Mouse (Mus musculus) embryonic facial prominence, embryonic 14.5 days (tissue): ENCODE data around the gene Ipo13. TPM values are rescaled to one million over a fixed set of nuclear protein-coding genes. Genes with fewer than 3 reads are reported as not detected.

ENCODE experiments used
- ATAC-seq: fragments of 200-750 bp; cut with Nextera tagmentation; 2 replicates; pipeline ENCODE4 v1.8.0; 2017; ENCODE audit warnings: low read depth, moderate number of reproducible peaks, moderate TSS enrichment
- DNase-seq: peaks from one replicate; pipeline ENCODE4 v3.0.0-alpha.2; 2015; ENCODE audit warnings: low spot score
- H3K27ac ChIP-seq: fragments of 300-500 bp; sonication (generic); replicated peaks from 2 replicates; pipeline ENCODE4 v1.5.1; 2014; ENCODE audit warnings: low read depth, mild to moderate bottlenecking, low read length, moderate library complexity
- H3K27me3 ChIP-seq: fragments of 300-500 bp; sonication (generic); replicated peaks from 2 replicates; pipeline ENCODE4 v1.6.1; 2014; ENCODE audit warnings: low read length; ENCODE audit not compliant: control insufficient read depth, insufficient read depth
- H3K36me3 ChIP-seq: fragments of 300-500 bp; sonication (generic); 2 replicates; pipeline ENCODE4 v1.6.1; 2014; ENCODE audit warnings: low read length, mixed read lengths; ENCODE audit not compliant: control insufficient read depth, insufficient read depth
- H3K4me1 ChIP-seq: fragments of 300-500 bp; sonication (generic); 2 replicates; pipeline ENCODE4 v1.6.1; 2014; ENCODE audit warnings: antibody characterized with exemption, low read length; ENCODE audit not compliant: control insufficient read depth, insufficient read depth
- H3K4me2 ChIP-seq: fragments of 300-500 bp; sonication (generic); 2 replicates; pipeline ENCODE4 v1.6.1; 2014; ENCODE audit warnings: low read depth, mild to moderate bottlenecking, low read length, moderate library complexity, mixed read lengths
- H3K4me3 ChIP-seq: fragments of 300-500 bp; sonication (generic); 2 replicates; pipeline ENCODE4 v1.5.1; 2014; ENCODE audit warnings: low read depth, mild to moderate bottlenecking, low read length
- H3K9ac ChIP-seq: fragments of 300-500 bp; sonication (generic); 2 replicates; pipeline ENCODE4 v1.6.1; 2014; ENCODE audit warnings: low read depth, mild to moderate bottlenecking, low read length, moderate library complexity, mixed read lengths
- H3K9me3 ChIP-seq: fragments of 300-500 bp; sonication (generic); 2 replicates; pipeline ENCODE4 v1.6.1; 2016; ENCODE audit warnings: low read length; ENCODE audit not compliant: control insufficient read depth
- WGBS: fragments of 180-500 bp; shearing (Covaris S2); extraction: QIAGEN DNeasy Blood & Tissue Kit; methylation state at CpG from one replicate; pipeline ENCODE4 v1.1.7; 2014; 5-methylcytosine and 5-hydroxymethylcytosine counted together
- polyA plus RNA-seq: library from polyadenylated mRNA; unstranded; fragments of >200 nt; fragmentation: Nextera tagmentation; extraction: Ambion mirVana; gene quantifications from 2 replicates; pipeline ENCODE4 v1.2.1, GENCODE M21; 2014

Gene Ipo13
- 38.2 and 40.6 TPM in 2 replicates for polyA plus RNA-seq

DNA sequence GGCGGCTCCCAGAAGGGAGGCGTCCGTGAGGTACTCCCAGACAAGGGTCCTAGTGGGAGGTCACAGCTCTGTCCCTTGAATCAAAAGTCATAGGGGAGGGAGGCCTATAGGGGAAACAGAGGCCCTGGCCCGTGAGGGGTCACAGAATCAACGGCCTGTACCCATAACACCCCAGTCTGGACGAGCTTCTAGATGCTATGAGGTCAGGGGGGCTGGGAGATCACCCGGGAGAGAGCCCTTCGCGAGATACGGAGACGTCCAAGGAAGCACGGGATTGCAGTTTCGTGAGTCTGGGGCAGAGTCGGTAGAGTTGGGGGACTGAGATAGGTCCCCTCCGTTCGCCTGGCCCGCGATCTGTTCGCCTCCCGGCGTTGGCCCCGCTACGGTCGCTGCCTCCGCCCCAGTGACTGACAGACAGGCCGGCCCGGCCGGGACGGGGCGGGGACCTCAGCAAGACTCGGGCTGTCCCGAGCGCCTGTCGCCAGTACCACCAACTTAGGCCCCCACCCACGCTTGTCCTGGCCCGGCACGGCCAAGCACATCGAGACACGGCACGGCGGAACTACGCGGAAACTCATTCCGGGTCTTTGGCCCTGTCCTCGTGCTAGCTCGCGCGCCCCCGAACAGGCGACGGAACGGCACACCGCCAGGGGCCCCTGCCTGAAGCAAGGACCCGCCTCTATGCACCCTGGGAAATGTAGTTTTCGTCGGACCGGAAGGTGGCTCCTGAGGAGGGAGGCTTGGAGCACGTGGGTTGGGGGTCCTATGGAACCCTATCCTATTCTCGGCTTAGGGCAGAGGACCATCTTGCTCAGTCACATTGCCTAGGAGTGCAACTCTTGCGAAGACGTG, at the start of gene Ipo13:
TSS of gene Ipo13 (minus strand) at position 409 of the 852 bp plus-strand sequence.
- Histone ChIP-seq H3K9me3 (no peaks in the 10 kb centered on the region), H3K27ac (peak within 1 kb of the TSS; percentile 82), H3K4me2 (peak within 1 kb of the TSS; percentile 87), H3K27me3 (no peaks in the 10 kb centered on the region), H3K4me1 (peaks cover 26% of the 10 kb centered on the region), H3K9ac (peak within 1 kb of the TSS; percentile 82), H3K4me3 (peak within 1 kb of the TSS; percentile 71), H3K36me3 (peaks cover 26% of the 10 kb centered on the region)
- DNase-seq (peak; percentile 96), ATAC-seq (peak; percentile 96)
- WGBS = 0% methylated on average over 48 of the region's 61 CpGs

DNA sequence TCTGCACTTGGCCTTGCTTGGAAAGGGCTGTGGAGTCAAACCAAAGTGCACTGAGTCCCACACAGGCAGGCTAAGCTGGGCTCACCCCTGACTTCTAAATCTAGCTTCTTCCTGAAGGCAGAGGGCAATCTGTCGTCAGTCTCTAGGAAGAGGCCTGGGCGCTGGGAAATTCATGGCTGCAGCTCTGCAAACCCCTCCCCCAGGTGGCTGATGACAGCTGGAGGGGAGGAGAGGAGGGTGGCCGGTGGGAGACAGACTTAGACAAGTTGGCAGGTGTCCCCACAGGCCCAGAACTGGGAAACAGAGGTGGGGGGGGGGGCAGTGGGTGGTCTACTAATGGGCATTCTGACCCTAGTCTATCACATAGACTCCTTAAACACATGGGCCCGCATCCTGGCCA, 42.7 kb upstream of the Ipo13 start:
- no peak overlapping the region for H3K9ac ChIP-seq
- ATAC-seq = no peak
- no peaks in the 10 kb centered on the region for H3K4me1 ChIP-seq
- WGBS = 48% methylated on average over 4 of the region's 4 CpGs
- no peaks in the 10 kb centered on the region for H3K9me3 ChIP-seq
- no peaks in the 10 kb centered on the region for H3K27me3 ChIP-seq
- no peak overlapping the region for H3K27ac ChIP-seq
- no peak overlapping the region for H3K4me3 ChIP-seq
- DNase-seq = peak; percentile 13
- no peak overlapping the region for H3K4me2 ChIP-seq
- peaks cover 21% of the 10 kb centered on the region for H3K36me3 ChIP-seq

DNA sequence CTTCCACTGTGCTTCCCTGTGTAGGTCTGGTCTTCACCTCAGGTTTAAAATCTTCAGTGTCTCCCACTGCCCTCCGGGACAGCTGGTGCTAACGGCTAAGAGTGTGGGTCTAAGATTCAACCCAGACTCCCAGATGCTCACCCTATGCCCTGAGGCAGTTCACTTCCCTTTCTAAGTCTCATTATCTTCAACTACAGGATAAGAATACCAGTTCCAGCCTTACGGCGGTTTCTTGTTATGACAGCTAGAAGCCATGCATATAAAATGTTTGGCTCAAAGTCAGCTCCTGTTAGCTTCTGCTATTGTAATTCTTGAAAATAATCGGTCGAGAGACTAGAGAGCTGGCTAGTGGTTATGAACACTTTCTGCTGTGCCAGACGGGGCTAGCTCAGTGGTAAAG, 32.7 kb upstream of the Ipo13 start:
- DNase-seq (peak; percentile 53), ATAC-seq (0 out of 2 replicates have a peak, but pooled peaks have one; percentile 41)
- Histone ChIP-seq H3K4me1 (0 out of 2 replicates have a peak, but pooled peaks cover 2% of the 10 kb centered on the region), H3K4me3 (no peak overlapping the region), H3K27me3 (no peaks in the 10 kb centered on the region), H3K4me2 (no peak overlapping the region), H3K36me3 (peaks cover 18% of the 10 kb centered on the region; the same call in 1 of the 2 replicates), H3K9me3 (no peaks in the 10 kb centered on the region), H3K9ac (no peak overlapping the region), H3K27ac (no peak overlapping the region)
- WGBS = 55% methylated on average over 7 of the region's 7 CpGs

DNA sequence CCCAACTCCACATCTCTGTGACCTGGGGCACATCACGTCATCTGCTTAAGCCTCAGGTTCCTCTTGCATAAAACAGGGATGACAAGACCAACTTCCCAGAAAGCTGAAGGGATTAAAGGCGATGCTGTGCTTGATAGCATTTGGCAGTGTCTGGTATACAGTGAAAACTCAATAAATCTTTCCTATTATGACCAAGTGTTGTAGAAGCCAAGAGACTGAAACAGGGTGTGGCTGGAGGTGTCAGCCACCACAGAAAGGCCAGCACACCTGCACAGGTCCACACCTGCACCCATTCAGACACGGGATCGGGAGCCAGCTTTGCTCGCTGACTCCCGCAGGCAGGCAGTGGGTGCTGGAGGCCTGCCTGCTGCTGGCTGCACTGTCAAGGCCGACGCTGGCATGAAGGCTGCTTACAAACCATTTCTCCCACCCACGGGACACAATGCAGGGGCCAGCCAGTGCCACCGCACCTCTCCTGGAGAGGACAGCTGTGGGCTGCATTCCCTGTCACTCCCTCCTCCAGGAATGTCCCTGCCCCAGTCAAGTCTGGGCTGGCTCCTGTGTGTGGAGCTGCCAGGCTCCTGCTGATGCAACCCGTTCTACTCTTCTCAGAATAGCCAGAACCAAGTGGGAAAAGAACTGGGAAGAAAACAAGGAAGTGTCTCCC, 32.0 kb upstream of the Ipo13 start:
- DNase-seq (peak; percentile 35), ATAC-seq (peak; percentile 81)
- WGBS = 78% methylated on average over 11 of the region's 11 CpGs
- Histone ChIP-seq H3K9ac (no peak overlapping the region), H3K27ac (no peak overlapping the region), H3K9me3 (no peaks in the 10 kb centered on the region), H3K4me3 (no peak overlapping the region), H3K36me3 (peaks cover 13% of the 10 kb centered on the region; the same call in 1 of the 2 replicates), H3K27me3 (no peaks in the 10 kb centered on the region), H3K4me2 (no peak overlapping the region), H3K4me1 (0 out of 2 replicates have a peak, but pooled peaks cover 2% of the 10 kb centered on the region)

DNA sequence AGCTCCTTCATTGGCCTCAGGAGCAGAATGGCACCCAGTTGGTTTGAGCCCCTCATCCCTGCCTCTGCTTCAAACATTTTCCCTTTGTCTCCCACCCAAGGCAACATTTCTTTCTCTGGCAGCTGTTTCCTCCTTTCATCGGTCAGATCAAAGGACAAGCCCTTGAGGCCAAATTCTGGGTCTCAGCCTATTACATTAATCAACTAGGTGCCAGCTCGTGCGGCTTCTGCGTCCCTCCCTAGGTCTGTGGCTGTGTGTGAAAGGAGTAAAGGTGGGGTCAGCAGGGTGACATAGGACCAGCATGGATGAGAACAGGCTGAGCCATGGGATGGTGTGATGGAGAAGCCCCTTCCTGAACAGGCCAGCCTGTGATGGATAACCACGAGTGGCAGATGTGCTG, 28.5 kb upstream of the Ipo13 start:
- H3K9ac ChIP-seq = no peak overlapping the region
- H3K9me3 ChIP-seq = no peaks in the 10 kb centered on the region
- DNase-seq (no peak), ATAC-seq (no peak)
- 24% methylated on average over 5 of the region's 5 CpGs for WGBS
- H3K4me2 ChIP-seq = no peak overlapping the region
- no peak overlapping the region for H3K4me3 ChIP-seq
- no peaks in the 10 kb centered on the region for H3K27me3 ChIP-seq
- H3K36me3 ChIP-seq = peaks cover 23% of the 10 kb centered on the region
- H3K27ac ChIP-seq = no peak overlapping the region
- 0 out of 2 replicates have a peak, but pooled peaks cover 2% of the 10 kb centered on the region for H3K4me1 ChIP-seq

DNA sequence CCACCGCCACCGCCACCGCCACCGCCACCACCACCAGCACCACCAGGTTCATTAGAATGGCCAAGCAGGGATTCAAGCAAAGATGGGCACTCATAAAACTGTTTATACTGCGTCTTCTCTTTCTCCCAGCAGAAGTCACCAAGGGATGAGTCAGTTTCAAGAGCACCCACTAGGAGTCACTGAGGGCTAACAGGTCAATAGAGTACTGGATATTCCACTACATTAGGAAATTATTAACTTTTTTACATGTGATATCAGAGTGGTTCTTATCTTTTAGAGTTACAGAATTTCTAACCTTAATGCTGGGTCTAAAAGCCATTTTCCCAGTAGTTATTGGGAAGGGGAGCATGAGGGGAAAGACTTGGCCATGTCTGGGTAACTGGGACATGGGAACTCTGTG, 22.2 kb upstream of the Ipo13 start:
- Histone ChIP-seq H3K4me3 (no peak overlapping the region), H3K4me2 (no peak overlapping the region), H3K9me3 (no peaks in the 10 kb centered on the region), H3K9ac (no peak overlapping the region), H3K36me3 (peaks cover 29% of the 10 kb centered on the region; the same call in 1 of the 2 replicates), H3K4me1 (no peaks in the 10 kb centered on the region), H3K27me3 (no peaks in the 10 kb centered on the region), H3K27ac (no peak overlapping the region)
- no peak for ATAC-seq
- no peak for DNase-seq
- WGBS = 94% methylated on average over 5 of the region's 5 CpGs

DNA sequence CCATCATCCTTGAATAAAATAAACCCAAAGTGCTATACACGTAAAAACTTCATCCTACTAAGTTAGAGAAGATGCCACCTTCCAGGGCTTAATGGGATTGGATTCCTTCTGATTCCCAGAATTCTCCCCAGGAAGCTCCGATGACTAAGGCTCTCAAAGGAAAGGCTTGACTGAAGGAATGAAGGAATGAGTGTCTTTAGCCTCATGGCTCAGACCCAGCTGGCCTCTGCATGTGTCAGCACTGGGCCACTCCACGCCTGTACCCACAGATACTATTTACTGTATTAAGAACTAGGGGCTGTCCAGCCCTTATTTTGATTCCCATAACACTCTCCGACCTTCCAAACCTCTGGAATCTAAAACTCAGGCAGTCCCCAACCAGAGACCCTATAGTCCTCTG, 19.3 kb upstream of the Ipo13 start:
- Histone ChIP-seq H3K4me1 (peaks cover 5% of the 10 kb centered on the region; the same call in 1 of the 2 replicates), H3K36me3 (0 out of 2 replicates have a peak, but pooled peaks cover 15% of the 10 kb centered on the region), H3K4me3 (no peak overlapping the region), H3K9me3 (no peaks in the 10 kb centered on the region), H3K27me3 (peaks cover 3% of the 10 kb centered on the region), H3K9ac (no peak overlapping the region), H3K27ac (no peak overlapping the region), H3K4me2 (no peak overlapping the region)
- ATAC-seq (no peak), DNase-seq (no peak)
- WGBS = 82% methylated on average over 4 of the region's 4 CpGs

DNA sequence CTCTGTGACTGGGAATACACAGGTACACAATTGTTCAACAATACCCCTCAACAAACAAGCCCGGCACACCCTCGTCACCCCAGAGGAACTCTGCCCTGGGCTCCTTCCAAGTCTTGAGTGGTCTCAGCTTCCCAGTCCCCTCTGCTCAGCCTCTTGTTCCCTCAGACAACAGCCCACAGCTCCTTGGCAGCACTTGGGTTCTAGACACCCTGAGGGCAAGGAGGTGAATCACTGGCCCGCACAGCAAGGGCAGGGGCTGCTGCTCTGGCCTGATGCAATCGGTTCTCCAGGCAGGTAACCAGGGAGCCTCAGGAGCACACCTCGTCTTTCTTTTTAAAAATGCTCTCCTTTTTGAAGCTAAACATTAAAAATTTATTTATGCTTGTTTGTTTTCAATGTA, 18.4 kb upstream of the Ipo13 start:
- Histone ChIP-seq H3K4me2 (no peak overlapping the region), H3K27me3 (peaks cover 9% of the 10 kb centered on the region), H3K27ac (no peak overlapping the region), H3K9me3 (no peaks in the 10 kb centered on the region), H3K4me3 (no peak overlapping the region), H3K4me1 (peaks cover 11% of the 10 kb centered on the region; the same call in 1 of the 2 replicates), H3K36me3 (0 out of 2 replicates have a peak, but pooled peaks cover 10% of the 10 kb centered on the region), H3K9ac (no peak overlapping the region)
- ATAC-seq = no peak
- WGBS = 77% methylated on average over 5 of the region's 5 CpGs
- DNase-seq = no peak
